Mouse (Mus musculus) yolk sac, embryonic 10.5 days (tissue): ENCODE results near the gene Gm20388.

Experiments used
- DNase-seq: peaks from one replicate; pipeline ENCODE4 v3.0.0-alpha.2; 2017; ENCODE audit warnings: low spot score

The Gm20388 gene

GRCm38 (mm10) chr8:122847829-122848561 is 2937.4 kb downstream of the Gm20388 start, which contains the start of gene Cdh15:
TSS of gene Cdh15 (plus strand) at chr8:122847966.
- peak; percentile 68 for DNase-seq

GRCm38 (mm10) chr8:122849152-122849910 is 2938.7 kb downstream of the Gm20388 start:
- DNase-seq, result no peak

- DNase-seq, result no peak
Measured at GRCm38 (mm10) chr8:122850641-122851240, 2940.1 kb downstream of the Gm20388 start.

- DNase-seq, result no peak
Measured at GRCm38 (mm10) chr8:122851692-122852545, 2941.3 kb downstream of the Gm20388 start.

- no peak for DNase-seq
Measured at GRCm38 (mm10) chr8:122852546-122852905, 2941.9 kb downstream of the Gm20388 start.

GRCm38 (mm10) chr8:122853340-122853771 is 2942.7 kb downstream of the Gm20388 start:
- no peak for DNase-seq

GRCm38 (mm10) chr8:122854388-122854787 is 2943.7 kb downstream of the Gm20388 start:
- DNase-seq, result no peak

GRCm38 (mm10) chr8:122855123-122855522 is 2944.5 kb downstream of the Gm20388 start:
- no peak for DNase-seq

- DNase-seq, result no peak
Measured at GRCm38 (mm10) chr8:122856288-122856687, 2945.6 kb downstream of the Gm20388 start.

GRCm38 (mm10) chr8:122859843-122860242 is 2949.2 kb downstream of the Gm20388 start:
- no peak for DNase-seq

GRCm38 (mm10) chr8:122864719-122865129 is 2954.1 kb downstream of the Gm20388 start:
- no peak for DNase-seq

- DNase-seq, result no peak
Measured at GRCm38 (mm10) chr8:122865441-122865840, 2954.8 kb downstream of the Gm20388 start.

- DNase-seq, result no peak
Measured at GRCm38 (mm10) chr8:122866231-122866630, 2955.6 kb downstream of the Gm20388 start.

- DNase-seq, result no peak
Measured at GRCm38 (mm10) chr8:122867982-122868381, 2957.3 kb downstream of the Gm20388 start.

- no peak for DNase-seq
Measured at GRCm38 (mm10) chr8:122870377-122870863, 2959.8 kb downstream of the Gm20388 start.

GRCm38 (mm10) chr8:122871663-122872062 is 2961.0 kb downstream of the Gm20388 start:
- DNase-seq, result no peak

GRCm38 (mm10) chr8:122873171-122873570 is 2962.5 kb downstream of the Gm20388 start:
- no peak for DNase-seq

- no peak for DNase-seq
Measured at GRCm38 (mm10) chr8:122875186-122875585, 2964.5 kb downstream of the Gm20388 start.

GRCm38 (mm10) chr8:122878231-122878630 is 2967.6 kb downstream of the Gm20388 start:
- DNase-seq, result no peak

- no peak for DNase-seq
Measured at GRCm38 (mm10) chr8:122880302-122880701, 2969.7 kb downstream of the Gm20388 start.

- DNase-seq, result no peak
Measured at GRCm38 (mm10) chr8:122883671-122884070, 2973.0 kb downstream of the Gm20388 start.

GRCm38 (mm10) chr8:122891440-122891839 is 2980.8 kb downstream of the Gm20388 start:
- DNase-seq, result no peak
